Mouse (Mus musculus): ENCODE measurements around the gene Lgals9. TPM values are rescaled to one million over a fixed set of nuclear protein-coding genes. Genes with fewer than 3 reads are reported as not detected.

Gene Lgals9
- polyA plus RNA-seq (2014; fragmentation: Nextera tagmentation; extraction: Ambion mirVana), result 5.4 and 6.7 TPM in 2 replicates

GRCm38 (mm10) chr11:78984483-78985177, at the start of gene Lgals9:
Gene Lgals9 (minus strand): TSS chr11:78984946.
- no peak within 1 kb of the TSS for H3K4me2 ChIP-seq
- no peaks in the 10 kb centered on the region for H3K9me3 ChIP-seq (ENCODE audit: control insufficient read depth, low read length)
- ATAC-seq (ENCODE audit: low FRiP score) (no peak), DNase-seq (ENCODE audit: low spot score, missing footprints) (peak; percentile 31)
- no peaks in the 10 kb centered on the region for H3K4me1 ChIP-seq (ENCODE audit: control insufficient read depth, insufficient read depth, low read length)
- H3K27ac ChIP-seq (ENCODE audit: low read depth, low read length), result no peak within 1 kb of the TSS
- no peak within 1 kb of the TSS for H3K9ac ChIP-seq (ENCODE audit: low read length)
- H3K4me3 ChIP-seq (ENCODE audit: low read depth, low read length), result no peak within 1 kb of the TSS
- WGBS, result 87% methylated on average over 10 of the region's 10 CpGs
- no peaks in the 10 kb centered on the region for H3K36me3 ChIP-seq (ENCODE audit: control insufficient read depth, insufficient read depth, low read length)
- H3K27me3 ChIP-seq (ENCODE audit: control insufficient read depth, insufficient read depth, low read length), result no peaks in the 10 kb centered on the region

- Histone ChIP-seq H3K4me2 (no peak overlapping the region), H3K4me1 (ENCODE audit: control insufficient read depth, insufficient read depth, low read length) (no peaks in the 10 kb centered on the region), H3K9me3 (ENCODE audit: control insufficient read depth, low read length) (no peaks in the 10 kb centered on the region), H3K4me3 (ENCODE audit: low read depth, low read length) (no peak overlapping the region), H3K36me3 (ENCODE audit: control insufficient read depth, insufficient read depth, low read length) (no peaks in the 10 kb centered on the region), H3K27ac (ENCODE audit: low read depth, low read length) (no peak overlapping the region), H3K27me3 (ENCODE audit: control insufficient read depth, insufficient read depth, low read length) (no peaks in the 10 kb centered on the region), H3K9ac (ENCODE audit: low read length) (no peak overlapping the region)
- WGBS, result 92% methylated on average over 11 of the region's 11 CpGs
- no peak for ATAC-seq (ENCODE audit: low FRiP score)
- no peak for DNase-seq (ENCODE audit: low spot score, missing footprints)
These were observed 48.9 kb upstream of the Lgals9 start for GRCm38 (mm10) chr11:79033636-79034035.

GRCm38 (mm10) chr11:79033021-79033420, 48.3 kb upstream of the Lgals9 start:
- Histone ChIP-seq H3K4me3 (ENCODE audit: low read depth, low read length) (no peak overlapping the region), H3K36me3 (ENCODE audit: control insufficient read depth, insufficient read depth, low read length) (no peaks in the 10 kb centered on the region), H3K27ac (ENCODE audit: low read depth, low read length) (no peak overlapping the region), H3K9ac (ENCODE audit: low read length) (no peak overlapping the region), H3K27me3 (ENCODE audit: control insufficient read depth, insufficient read depth, low read length) (no peaks in the 10 kb centered on the region), H3K4me2 (no peak overlapping the region), H3K9me3 (ENCODE audit: control insufficient read depth, low read length) (no peaks in the 10 kb centered on the region), H3K4me1 (ENCODE audit: control insufficient read depth, insufficient read depth, low read length) (no peaks in the 10 kb centered on the region)
- WGBS, result 82% methylated on average over 12 of the region's 12 CpGs
- peak; percentile 69 for DNase-seq (ENCODE audit: low spot score, missing footprints)
- ATAC-seq (ENCODE audit: low FRiP score), result no peak

GRCm38 (mm10) chr11:79031452-79031746, 46.7 kb upstream of the Lgals9 start:
- H3K9ac ChIP-seq (ENCODE audit: low read length), result no peak overlapping the region
- DNase-seq (ENCODE audit: low spot score, missing footprints), result peak; percentile 81
- H3K4me1 ChIP-seq (ENCODE audit: control insufficient read depth, insufficient read depth, low read length), result no peaks in the 10 kb centered on the region
- WGBS, result 73% methylated on average over 5 of the region's 5 CpGs
- H3K27me3 ChIP-seq (ENCODE audit: control insufficient read depth, insufficient read depth, low read length), result no peaks in the 10 kb centered on the region
- no peak for ATAC-seq (ENCODE audit: low FRiP score)
- H3K4me2 ChIP-seq, result no peak overlapping the region
- H3K27ac ChIP-seq (ENCODE audit: low read depth, low read length), result no peak overlapping the region
- H3K36me3 ChIP-seq (ENCODE audit: control insufficient read depth, insufficient read depth, low read length), result no peaks in the 10 kb centered on the region
- no peak overlapping the region for H3K4me3 ChIP-seq (ENCODE audit: low read depth, low read length)
- no peaks in the 10 kb centered on the region for H3K9me3 ChIP-seq (ENCODE audit: control insufficient read depth, low read length)

GRCm38 (mm10) chr11:79030570-79031451, 46.1 kb upstream of the Lgals9 start:
- Histone ChIP-seq H3K4me1 (ENCODE audit: control insufficient read depth, insufficient read depth, low read length) (no peaks in the 10 kb centered on the region), H3K9ac (ENCODE audit: low read length) (no peak overlapping the region), H3K4me3 (ENCODE audit: low read depth, low read length) (no peak overlapping the region), H3K36me3 (ENCODE audit: control insufficient read depth, insufficient read depth, low read length) (no peaks in the 10 kb centered on the region), H3K9me3 (ENCODE audit: control insufficient read depth, low read length) (no peaks in the 10 kb centered on the region), H3K27me3 (ENCODE audit: control insufficient read depth, insufficient read depth, low read length) (no peaks in the 10 kb centered on the region), H3K27ac (ENCODE audit: low read depth, low read length) (no peak overlapping the region; the same call in 1 of the 2 replicates), H3K4me2 (no peak overlapping the region)
- ATAC-seq (ENCODE audit: low FRiP score) (no peak), DNase-seq (ENCODE audit: low spot score, missing footprints) (peak; percentile 98)
- 56% methylated on average over 19 of the region's 19 CpGs for WGBS

GRCm38 (mm10) chr11:79023751-79024150, 39.0 kb upstream of the Lgals9 start:
- Histone ChIP-seq H3K4me3 (ENCODE audit: low read depth, low read length) (no peak overlapping the region), H3K4me1 (ENCODE audit: control insufficient read depth, insufficient read depth, low read length) (no peaks in the 10 kb centered on the region; the same call in 1 of the 2 replicates), H3K9ac (ENCODE audit: low read length) (no peak overlapping the region), H3K36me3 (ENCODE audit: control insufficient read depth, insufficient read depth, low read length) (0 out of 2 replicates have a peak, but pooled peaks cover 2% of the 10 kb centered on the region), H3K9me3 (ENCODE audit: control insufficient read depth, low read length) (no peaks in the 10 kb centered on the region), H3K4me2 (no peak overlapping the region), H3K27ac (ENCODE audit: low read depth, low read length) (no peak overlapping the region), H3K27me3 (ENCODE audit: control insufficient read depth, insufficient read depth, low read length) (no peaks in the 10 kb centered on the region)
- WGBS, result 81% methylated on average over 6 of the region's 6 CpGs
- no peak for DNase-seq (ENCODE audit: low spot score, missing footprints)
- ATAC-seq (ENCODE audit: low FRiP score), result no peak

- Histone ChIP-seq H3K9me3 (ENCODE audit: control insufficient read depth, low read length) (no peaks in the 10 kb centered on the region), H3K27me3 (ENCODE audit: control insufficient read depth, insufficient read depth, low read length) (no peaks in the 10 kb centered on the region), H3K4me2 (no peak overlapping the region), H3K27ac (ENCODE audit: low read depth, low read length) (no peak overlapping the region), H3K4me3 (ENCODE audit: low read depth, low read length) (no peak overlapping the region), H3K9ac (ENCODE audit: low read length) (no peak overlapping the region), H3K4me1 (ENCODE audit: control insufficient read depth, insufficient read depth, low read length) (no peaks in the 10 kb centered on the region; the same call in 1 of the 2 replicates), H3K36me3 (ENCODE audit: control insufficient read depth, insufficient read depth, low read length) (0 out of 2 replicates have a peak, but pooled peaks cover 2% of the 10 kb centered on the region)
- no peak for ATAC-seq (ENCODE audit: low FRiP score)
- peak; percentile 78 for DNase-seq (ENCODE audit: low spot score, missing footprints)
- 46% methylated on average over 7 of the region's 7 CpGs for WGBS
These were observed 38.6 kb upstream of the Lgals9 start for GRCm38 (mm10) chr11:79023342-79023741.

- Histone ChIP-seq H3K4me2 (no peak overlapping the region), H3K27me3 (ENCODE audit: control insufficient read depth, insufficient read depth, low read length) (no peaks in the 10 kb centered on the region), H3K9ac (ENCODE audit: low read length) (no peak overlapping the region), H3K4me1 (ENCODE audit: control insufficient read depth, insufficient read depth, low read length) (no peaks in the 10 kb centered on the region; the same call in 1 of the 2 replicates), H3K9me3 (ENCODE audit: control insufficient read depth, low read length) (no peaks in the 10 kb centered on the region), H3K36me3 (ENCODE audit: control insufficient read depth, insufficient read depth, low read length) (0 out of 2 replicates have a peak, but pooled peaks cover 2% of the 10 kb centered on the region), H3K4me3 (ENCODE audit: low read depth, low read length) (no peak overlapping the region), H3K27ac (ENCODE audit: low read depth, low read length) (no peak overlapping the region)
- 64% methylated on average over 4 of the region's 4 CpGs for WGBS
- DNase-seq (ENCODE audit: low spot score, missing footprints) (no peak), ATAC-seq (ENCODE audit: low FRiP score) (no peak)
These were observed 38.1 kb upstream of the Lgals9 start for GRCm38 (mm10) chr11:79022836-79023235.

GRCm38 (mm10) chr11:79020535-79021045, 35.8 kb upstream of the Lgals9 start:
- no peak for DNase-seq (ENCODE audit: low spot score, missing footprints)
- Histone ChIP-seq H3K9me3 (ENCODE audit: control insufficient read depth, low read length) (no peaks in the 10 kb centered on the region), H3K9ac (ENCODE audit: low read length) (no peak overlapping the region), H3K27me3 (ENCODE audit: control insufficient read depth, insufficient read depth, low read length) (no peaks in the 10 kb centered on the region), H3K4me2 (no peak overlapping the region), H3K4me3 (ENCODE audit: low read depth, low read length) (no peak overlapping the region), H3K36me3 (ENCODE audit: control insufficient read depth, insufficient read depth, low read length) (0 out of 2 replicates have a peak, but pooled peaks cover 2% of the 10 kb centered on the region), H3K27ac (ENCODE audit: low read depth, low read length) (no peak overlapping the region), H3K4me1 (ENCODE audit: control insufficient read depth, insufficient read depth, low read length) (no peaks in the 10 kb centered on the region; the same call in 1 of the 2 replicates)
- WGBS, result 83% methylated on average over 21 of the region's 21 CpGs
- no peak for ATAC-seq (ENCODE audit: low FRiP score)

All from midbrain, embryonic 11.5 days (tissue).